In genomic region chr17:42090764-42091452, GRCm38 (mm10) we compare ENCODE assay signal across 25 mouse cellular contexts.
DNase-seq lines count a peak whose midpoint lies in the region; ATAC-seq and TF ChIP-seq lines count a peak whose summit lies in the region.
"Had no signal": no experiment of that assay in that cellular context is flagged by ENCODE, and none has a peak within 500 bp of the region (broad histone marks: within the 10 kb centered on the region; RNA-seq: fewer than 3 reads in every experiment).

No protein-coding gene starts in this region.

- no peak overlapping the region for H3K4me2 ChIP-seq in forebrain, postnatal 0 days (ENCODE audit: low read depth)
- H3K4me2 ChIP-seq in forebrain, embryonic 11.5 days (ENCODE audit: low read depth, low read length, severe bottlenecking), result no peak overlapping the region
- H3K4me2 ChIP-seq in midbrain, embryonic 15.5 days, result no peak overlapping the region
- no peak overlapping the region for H3K4me2 ChIP-seq in intestine, embryonic 16.5 days (ENCODE audit: low read depth, low read length)
- H3K4me2 ChIP-seq in heart, embryonic 12.5 days, result no peak overlapping the region
- H3K4me2 ChIP-seq: forebrain, embryonic 12.5 days; midbrain, embryonic 12.5 days; stomach, embryonic 15.5 days had no signal

- H3K27me3 ChIP-seq in forebrain, postnatal 0 days (ENCODE audit: insufficient read depth, low read length), result no peaks in the 10 kb centered on the region
- no peaks in the 10 kb centered on the region for H3K27me3 ChIP-seq in forebrain, embryonic 11.5 days (ENCODE audit: control insufficient read depth, insufficient read depth, low read length)
- no peaks in the 10 kb centered on the region for H3K27me3 ChIP-seq in midbrain, embryonic 15.5 days (replicated peaks)
- H3K27me3 ChIP-seq in midbrain, embryonic 10.5 days (ENCODE audit: low read depth, poor library complexity, severe bottlenecking), result no peaks in the 10 kb centered on the region
- H3K27me3 ChIP-seq in intestine, embryonic 16.5 days (replicated peaks; ENCODE audit: control insufficient read depth, insufficient read depth, low read length), result no peaks in the 10 kb centered on the region
- no peaks in the 10 kb centered on the region for H3K27me3 ChIP-seq in heart, embryonic 12.5 days (replicated peaks)
- H3K27me3 ChIP-seq: forebrain, embryonic 12.5 days; midbrain, embryonic 12.5 days; stomach, embryonic 15.5 days had no signal

- no peak overlapping the region for H3K4me3 ChIP-seq in forebrain, postnatal 0 days (ENCODE audit: low read depth, low read length)
- no peak overlapping the region for H3K4me3 ChIP-seq in forebrain, embryonic 11.5 days (ENCODE audit: low read depth, low read length)
- no peak overlapping the region for H3K4me3 ChIP-seq in midbrain, embryonic 15.5 days
- H3K4me3 ChIP-seq in midbrain, embryonic 10.5 days, result no peak overlapping the region
- H3K4me3 ChIP-seq in intestine, embryonic 16.5 days (ENCODE audit: low read length), result no peak overlapping the region
- H3K4me3 ChIP-seq in heart, embryonic 12.5 days, result no peak overlapping the region
- H3K4me3 ChIP-seq: embryonic facial prominence, embryonic 10.5 days; forebrain, embryonic 12.5 days; left cerebral cortex, adult 2 months; midbrain, embryonic 12.5 days; stomach, embryonic 15.5 days had no signal

- no peak overlapping the region for H3K9ac ChIP-seq in forebrain, postnatal 0 days
- H3K9ac ChIP-seq in forebrain, embryonic 11.5 days (ENCODE audit: low read length), result no peak overlapping the region
- H3K9ac ChIP-seq in midbrain, embryonic 15.5 days, result no peak overlapping the region
- H3K9ac ChIP-seq in intestine, embryonic 16.5 days (ENCODE audit: low read depth, low read length), result no peak overlapping the region
- no peak overlapping the region for H3K9ac ChIP-seq in heart, embryonic 12.5 days
- H3K9ac ChIP-seq: forebrain, embryonic 12.5 days; midbrain, embryonic 12.5 days; stomach, embryonic 15.5 days had no signal

- ATAC-seq in forebrain, postnatal 0 days, result peak; percentile 38; the same call in 1 of the 2 replicates
- no peak for ATAC-seq in forebrain, embryonic 11.5 days (replicated peaks; ENCODE audit: low FRiP score)
- peak; percentile 72; the same call in 1 of the 2 replicates for ATAC-seq in midbrain, embryonic 15.5 days (replicated peaks)
- ATAC-seq in intestine, embryonic 16.5 days, result no peak
- no peak for ATAC-seq in heart, embryonic 12.5 days (ENCODE audit: insufficient number of reproducible peaks, low FRiP score)
- ATAC-seq: activated CD4-positive, CD25-positive, alpha-beta regulatory T cell, adult 4 months; inflammation-experienced regulatory T-cells, adult 6 months had no signal

- no peak overlapping the region for H3K27ac ChIP-seq in forebrain, postnatal 0 days (ENCODE audit: low read depth, low read length)
- H3K27ac ChIP-seq in forebrain, embryonic 11.5 days (ENCODE audit: low read depth, low read length), result no peak overlapping the region
- H3K27ac ChIP-seq in midbrain, embryonic 15.5 days, result no peak overlapping the region
- H3K27ac ChIP-seq in midbrain, embryonic 10.5 days (replicated peaks), result no peak overlapping the region
- H3K27ac ChIP-seq in intestine, embryonic 16.5 days (ENCODE audit: low read length), result no peak overlapping the region
- H3K27ac ChIP-seq in heart, embryonic 12.5 days (ENCODE audit: poor library complexity, severe bottlenecking), result no peak overlapping the region
- H3K27ac ChIP-seq: embryonic facial prominence, embryonic 10.5 days; forebrain, embryonic 12.5 days; left cerebral cortex, adult 2 months; midbrain, embryonic 12.5 days; stomach, embryonic 15.5 days had no signal

- 64% methylated on average over 2 of the region's 2 CpGs for WGBS in forebrain, postnatal 0 days
- 86% methylated on average over 2 of the region's 2 CpGs for WGBS in forebrain, embryonic 11.5 days
- WGBS in midbrain, embryonic 15.5 days, result 67% methylated on average over 2 of the region's 2 CpGs
- 85% methylated on average over 2 of the region's 2 CpGs for WGBS in midbrain, embryonic 10.5 days
- 71% methylated on average over 2 of the region's 2 CpGs for WGBS in intestine, embryonic 16.5 days
- 75% methylated on average over 2 of the region's 2 CpGs for WGBS in heart, embryonic 12.5 days

- H3K36me3 ChIP-seq in forebrain, postnatal 0 days (ENCODE audit: insufficient read depth), result no peaks in the 10 kb centered on the region
- H3K36me3 ChIP-seq in forebrain, embryonic 11.5 days (ENCODE audit: control insufficient read depth, insufficient read depth, low read length), result no peaks in the 10 kb centered on the region
- H3K36me3 ChIP-seq in midbrain, embryonic 15.5 days (replicated peaks), result no peaks in the 10 kb centered on the region
- no peaks in the 10 kb centered on the region for H3K36me3 ChIP-seq in midbrain, embryonic 10.5 days
- H3K36me3 ChIP-seq in intestine, embryonic 16.5 days (ENCODE audit: control insufficient read depth, insufficient read depth, low read length), result no peaks in the 10 kb centered on the region
- no peaks in the 10 kb centered on the region for H3K36me3 ChIP-seq in heart, embryonic 12.5 days
- H3K36me3 ChIP-seq: embryonic facial prominence, embryonic 10.5 days; forebrain, embryonic 12.5 days; midbrain, embryonic 12.5 days; stomach, embryonic 15.5 days had no signal

- peak; percentile 1 for DNase-seq in forebrain, postnatal 0 days
- DNase-seq in forebrain, embryonic 11.5 days (ENCODE audit: low spot score), result no peak
- DNase-seq in midbrain, embryonic 10.5 days (ENCODE audit: low spot score), result no peak
- peak; percentile 43 for DNase-seq in NIH3T3 (ENCODE audit: low read depth)
- DNase-seq in cerebellum, postnatal 25 days, result peak; percentile 33 to 45
- DNase-seq: adrenal gland, postnatal 10 days; gastrocnemius, postnatal 14 days; heart, adult 18-20 months; heart, postnatal 36 days; kidney, adult 8-10 months; kidney, postnatal 36 days; left cerebral cortex, postnatal 4 days; lung, adult 18-20 months; lung, postnatal 36 days; thymus, adult 2 months had no signal

- TF ChIP-seq CTCF in forebrain, postnatal 0 days (IDR thresholded peaks at IDR 0.05; ENCODE audit: low read depth), result no peak

- no peaks in the 10 kb centered on the region for H3K9me3 ChIP-seq in forebrain, postnatal 0 days (ENCODE audit: low read length)
- no peaks in the 10 kb centered on the region for H3K9me3 ChIP-seq in forebrain, embryonic 11.5 days (ENCODE audit: control insufficient read depth, low read length)
- no peaks in the 10 kb centered on the region for H3K9me3 ChIP-seq in midbrain, embryonic 15.5 days
- no peaks in the 10 kb centered on the region for H3K9me3 ChIP-seq in midbrain, embryonic 10.5 days (replicated peaks)
- H3K9me3 ChIP-seq in intestine, embryonic 16.5 days (ENCODE audit: control insufficient read depth, low read length), result no peaks in the 10 kb centered on the region
- H3K9me3 ChIP-seq in heart, embryonic 12.5 days (replicated peaks), result no peaks in the 10 kb centered on the region
- H3K9me3 ChIP-seq: embryonic facial prominence, embryonic 10.5 days; forebrain, embryonic 12.5 days; midbrain, embryonic 12.5 days; stomach, embryonic 15.5 days had no signal

- no peaks in the 10 kb centered on the region for H3K4me1 ChIP-seq in forebrain, postnatal 0 days (ENCODE audit: insufficient read depth)
- H3K4me1 ChIP-seq in forebrain, embryonic 11.5 days (replicated peaks; ENCODE audit: control insufficient read depth, insufficient read depth, low read length), result no peaks in the 10 kb centered on the region
- no peaks in the 10 kb centered on the region; the same call in 1 of the 2 replicates for H3K4me1 ChIP-seq in midbrain, embryonic 15.5 days
- H3K4me1 ChIP-seq in midbrain, embryonic 10.5 days, result no peaks in the 10 kb centered on the region
- H3K4me1 ChIP-seq in intestine, embryonic 16.5 days (ENCODE audit: control insufficient read depth, insufficient read depth, low read length), result no peaks in the 10 kb centered on the region
- no peaks in the 10 kb centered on the region for H3K4me1 ChIP-seq in heart, embryonic 12.5 days (replicated peaks)
- H3K4me1 ChIP-seq: embryonic facial prominence, embryonic 10.5 days; forebrain, embryonic 12.5 days; midbrain, embryonic 12.5 days; stomach, embryonic 15.5 days had no signal

Comparison
In these comparisons a context has a peak if more than half of its experiments do, and no peak if none do; other contexts are left out.
1. ATAC-seq: peak in forebrain, postnatal 0 days (single experiment) and midbrain, embryonic 15.5 days (single experiment); none in forebrain, embryonic 11.5 days (single experiment), intestine, embryonic 16.5 days (single experiment) and heart, embryonic 12.5 days (single experiment).
2. DNase-seq: peak in forebrain, postnatal 0 days (single experiment), NIH3T3 (single experiment) and cerebellum, postnatal 25 days (2 of 2); none in forebrain, embryonic 11.5 days (single experiment) and midbrain, embryonic 10.5 days (single experiment).